Mouse (Mus musculus) embryonic fibroblast, embryonic 13.5 days (primary cell): ENCODE data around the gene Mterf1a.

ENCODE experiments used
- CTCF ChIP-seq: IDR thresholded peaks from 2 replicates; pipeline ENCODE4 v1.5.1; 2011; ENCODE audit warnings: mild to moderate bottlenecking, control low read depth, low read length, moderate library complexity, borderline replicate concordance; ENCODE audit not compliant: insufficient read depth
- POLR2A ChIP-seq: IDR thresholded peaks from 2 replicates; pipeline ENCODE4 v1.6.1; 2011; ENCODE audit warnings: low read depth, mild to moderate bottlenecking, control low read depth, low read length, moderate library complexity

GRCm38 (mm10) chr5:3930760-3931159 lies 37.0 kb upstream of the Mterf1a start:
- TF ChIP-seq CTCF = no peak
- TF ChIP-seq POLR2A = no peak
